In the genomic region with DNA sequence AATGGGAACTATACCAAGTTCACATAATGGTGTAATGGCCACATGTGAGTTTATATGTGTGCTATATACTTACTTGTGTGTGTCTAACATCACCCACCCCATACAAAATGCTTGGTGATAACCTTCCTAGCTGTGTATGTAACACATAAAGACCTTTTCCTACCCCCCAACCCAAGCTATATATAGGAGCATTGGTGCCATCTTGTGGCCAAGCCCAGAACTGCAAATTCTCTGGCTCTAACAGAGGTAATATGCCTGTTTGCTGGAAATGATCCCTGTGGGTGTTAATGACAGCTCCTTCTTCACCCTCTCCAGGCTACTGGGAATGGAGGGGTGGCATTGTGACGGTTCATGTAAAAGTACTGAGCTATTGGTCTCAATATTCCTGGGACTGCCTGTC, we compare ENCODE assay signal across 8 mouse cellular contexts. TPM values are rescaled to one million over a fixed set of nuclear protein-coding genes. Genes with fewer than 3 reads are reported as not detected.
DNase-seq lines count a peak whose midpoint lies in the region; ATAC-seq and TF ChIP-seq lines count a peak whose summit lies in the region.

No protein-coding gene starts in this region.

- no peak overlapping the region for H3K4me3 ChIP-seq in MEL (ENCODE audit: control insufficient read depth in 1 of 2, insufficient read depth in 1 of 2, low read depth in 2 of 2, low read length in 2 of 2)
- no peak overlapping the region for H3K4me3 ChIP-seq in forebrain, embryonic 11.5 days (ENCODE audit: low read depth, low read length)

- no peak for TF ChIP-seq POLR2A in MEL (IDR thresholded peaks at IDR 0.05; ENCODE audit: control insufficient read depth in 1 of 2, insufficient read depth in 1 of 2, low read depth in 1 of 2, low read length in 2 of 2, poor library complexity in 1 of 2)
- TF ChIP-seq POLR2A in brain, embryonic 14.5 days (IDR thresholded peaks at IDR 0.05; ENCODE audit: borderline replicate concordance, extremely low read depth, insufficient read depth, insufficient read length, poor library complexity, severe bottlenecking): no peak

- no peak for TF ChIP-seq EP300 in MEL (IDR thresholded peaks at IDR 0.05; ENCODE audit: low read depth in 1 of 2, low read length in 2 of 2)

- no peaks in the 10 kb centered on the region for H3K27me3 ChIP-seq in MEL (ENCODE audit: control insufficient read depth in 1 of 2, insufficient read depth in 2 of 2, low read length in 2 of 2)
- no peaks in the 10 kb centered on the region for H3K27me3 ChIP-seq in forebrain, embryonic 11.5 days (ENCODE audit: control insufficient read depth, insufficient read depth, low read length)

- H3K9ac ChIP-seq in MEL (ENCODE audit: control insufficient read depth, low read depth, low read length, poor library complexity, severe bottlenecking): no peak overlapping the region
- H3K9ac ChIP-seq in forebrain, embryonic 11.5 days (ENCODE audit: low read length): no peak overlapping the region

- 6% methylated on average over 1 of the region's 1 CpGs for WGBS in forebrain, embryonic 11.5 days

- no peaks in the 10 kb centered on the region for H3K79me2 ChIP-seq in MEL (ENCODE audit: control insufficient read depth, insufficient read depth, low read length, poor library complexity)

- peak; percentile 91 for TF ChIP-seq RAD21 in MEL (IDR thresholded peaks at IDR 0.05; ENCODE audit: low read depth, low read length)

- H3K9me3 ChIP-seq in MEL (replicated peaks; ENCODE audit: insufficient read depth, low read length): no peaks in the 10 kb centered on the region
- no peaks in the 10 kb centered on the region for H3K9me3 ChIP-seq in forebrain, embryonic 11.5 days (ENCODE audit: control insufficient read depth, low read length)

- peak; percentile 71 for DNase-seq in MEL (ENCODE audit: low read depth, low spot score)
- peak; percentile 88 for DNase-seq in brain, embryonic 14.5 days (ENCODE audit: low read depth)
- DNase-seq in forebrain, embryonic 11.5 days (ENCODE audit: low spot score): peak; percentile 90
- DNase-seq in heart, postnatal 4 days: peak; percentile 90
- peak; percentile 74 for DNase-seq in layer of hippocampus, adult 9-11 months
- peak; percentile 92 for DNase-seq in lung, postnatal 36 days
- peak; percentile 91 to 93 for DNase-seq in right cerebral cortex, adult 2 months (ENCODE audit: low spot score in 2 of 2)
- peak; percentile 63 for DNase-seq in urinary bladder, adult 2 months (ENCODE audit: low spot score)

- H3K4me2 ChIP-seq in forebrain, embryonic 11.5 days (ENCODE audit: low read depth, low read length, severe bottlenecking): no peak overlapping the region

- peak; percentile 57 for ATAC-seq in forebrain, embryonic 11.5 days (replicated peaks; ENCODE audit: low FRiP score)

- peak; percentile 67 to 95 (median 85) for TF ChIP-seq CTCF in MEL (IDR thresholded peaks at IDR 0.05 in 2 of 3, conservative IDR thresholded peaks at IDR 0.05 in 1 of 3; ENCODE audit: control insufficient read depth in 1 of 3, insufficient read depth in 1 of 3, low read depth in 2 of 3, low read length in 3 of 3, poor library complexity in 1 of 3, severe bottlenecking in 1 of 3)
- TF ChIP-seq CTCF in brain, embryonic 14.5 days (IDR thresholded peaks at IDR 0.05; ENCODE audit: borderline replicate concordance, extremely low read depth, insufficient read depth, insufficient read length): peak; percentile 86; the same call in 1 of the 2 replicates

- H3K4me1 ChIP-seq in MEL (ENCODE audit: control insufficient read depth in 1 of 2, insufficient read depth in 2 of 2, low read length in 2 of 2): no peaks in the 10 kb centered on the region
- H3K4me1 ChIP-seq in forebrain, embryonic 11.5 days (replicated peaks; ENCODE audit: control insufficient read depth, insufficient read depth, low read length): no peaks in the 10 kb centered on the region

- no peaks in the 10 kb centered on the region for H3K36me3 ChIP-seq in MEL (ENCODE audit: control insufficient read depth in 1 of 2, insufficient read depth in 2 of 2, low read length in 2 of 2)
- H3K36me3 ChIP-seq in forebrain, embryonic 11.5 days (ENCODE audit: control insufficient read depth, insufficient read depth, low read length): no peaks in the 10 kb centered on the region

- no peak overlapping the region for H3K27ac ChIP-seq in MEL (ENCODE audit: control insufficient read depth, low read depth, low read length)
- H3K27ac ChIP-seq in forebrain, embryonic 11.5 days (ENCODE audit: low read depth, low read length): no peak overlapping the region

TF ChIP-seq in MEL, 35 proteins besides CTCF, POLR2A, EP300 and RAD21:
- peak; percentile 89 for TF ChIP-seq SMC3 (IDR thresholded peaks at IDR 0.05; ENCODE audit: low read depth, low read length)
- peak; percentile 80 for TF ChIP-seq ZC3H11A (IDR thresholded peaks at IDR 0.05; ENCODE audit: low read depth, low read length)
- no peak for TF ChIP-seq NELFE (IDR thresholded peaks at IDR 0.05; ENCODE audit: low read depth, low read length)
- no peak for TF ChIP-seq MYC (IDR thresholded peaks at IDR 0.05; ENCODE audit: low read depth, low read length)

RNA-seq across cellular contexts. Expression of a gene that starts 17.7 kb away (rescaled TPM):
- not detected in 2 replicates for total RNA-seq in MEL (2012; rRNA removed)
- polyA plus RNA-seq in MEL (2012; ENCODE audit: insufficient read depth in 1 of 2, insufficient read length in 2 of 2, low read depth in 1 of 2, low replicate concordance in 2 of 2, missing spikeins in 1 of 2): not detected
- polyA plus RNA-seq in brain, embryonic 14.5 days (2012; rRNA removed): 9.6 and 12.9 TPM in 2 replicates
- polyA plus RNA-seq in forebrain, embryonic 11.5 days (2014; fragmentation: Nextera tagmentation; extraction: Ambion mirVana): 0.16 and 0.67 TPM in 2 replicates
- under 1 TPM; 0.09 to 0.79 TPM for total RNA-seq in heart, postnatal 4 days (2021)
- 0.06 and 0.10 TPM in 2 replicates for polyA plus RNA-seq in urinary bladder, adult 2 months (2012; rRNA removed)
